Mouse (Mus musculus) lung, adult 2 months (tissue): Measurements from ENCODE around the gene Best1. TPM values are rescaled to one million over a fixed set of nuclear protein-coding genes. Genes with fewer than 3 reads are reported as not detected.

Experiments
- DNase-seq: peaks from one replicate; pipeline ENCODE4 v3.0.0; 2022
- H3K4me1 ChIP-seq: fragments of 200-500 bp; 2 replicates; pipeline ENCODE4 v1.6.1; 2011; ENCODE audit warnings: low read length; ENCODE audit not compliant: control insufficient read depth, insufficient read depth
- H3K4me3 ChIP-seq: fragments of 200-500 bp; replicated peaks from 2 replicates; pipeline ENCODE3; 2011; ENCODE audit warnings: low read depth, mild to moderate bottlenecking, control low read depth, low read length; ENCODE audit errors: extremely low read depth
- CTCF ChIP-seq: fragments of 200-500 bp; IDR thresholded peaks from 2 replicates; pipeline ENCODE4 v1.5.1; 2011; ENCODE audit warnings: mild to moderate bottlenecking, low read length, control low read depth; ENCODE audit not compliant: insufficient read depth
- POLR2A ChIP-seq: fragments of 200-500 bp; IDR thresholded peaks from 2 replicates; pipeline ENCODE4 v1.6.1; 2011; ENCODE audit warnings: low read depth, mild to moderate bottlenecking, control low read depth, low read length, borderline replicate concordance; ENCODE audit errors: extremely low read depth
- WGBS: fragments of 180-500 bp; shearing (Covaris S2); methylation state at CpG from one replicate; pipeline ENCODE4 v1.1.7; 2018; 5-methylcytosine and 5-hydroxymethylcytosine counted together
- polyA plus RNA-seq: library from polyadenylated mRNA; depleted of rRNA; stranded (reverse); fragments of >200 nt; gene quantifications from 2 replicates; pipeline ENCODE4 v1.2.3, GENCODE M21; 2012; rRNA removed

The Best1 gene
- polyA plus RNA-seq, 1 experiment, result 3.1 TPM

GRCm38 (mm10) chr19:9940903-9941302 lies 60.5 kb downstream of the Best1 start:
- Histone ChIP-seq H3K4me3 (no peak overlapping the region), H3K4me1 (peaks cover 15% of the 10 kb centered on the region)
- no peak for DNase-seq
- TF ChIP-seq CTCF (no peak), POLR2A (no peak)
- WGBS, result 51% methylated on average over 4 of the region's 4 CpGs

- Histone ChIP-seq H3K4me1 (peaks cover 12% of the 10 kb centered on the region), H3K4me3 (no peak overlapping the region)
- no peak for DNase-seq
- 71% methylated on average over 7 of the region's 7 CpGs for WGBS
- TF ChIP-seq CTCF (no peak), POLR2A (no peak)
Measured at GRCm38 (mm10) chr19:9939841-9940240, 61.6 kb downstream of the Best1 start.

- DNase-seq, result no peak
- H3K4me1 ChIP-seq, result peaks cover 12% of the 10 kb centered on the region
- TF ChIP-seq CTCF, result no peak
- no peak for TF ChIP-seq POLR2A
- 45% methylated on average over 13 of the region's 13 CpGs for WGBS
- no peak overlapping the region for H3K4me3 ChIP-seq
Measured at GRCm38 (mm10) chr19:9938824-9939303, 62.6 kb downstream of the Best1 start.

GRCm38 (mm10) chr19:9938156-9938823 lies 63.1 kb downstream of the Best1 start:
- DNase-seq, result no peak
- peaks cover 11% of the 10 kb centered on the region for H3K4me1 ChIP-seq
- no peak for TF ChIP-seq POLR2A
- no peak for TF ChIP-seq CTCF
- WGBS, result 46% methylated on average over 6 of the region's 6 CpGs
- H3K4me3 ChIP-seq, result no peak overlapping the region

GRCm38 (mm10) chr19:9937428-9937827 lies 64.0 kb downstream of the Best1 start:
- TF ChIP-seq CTCF (no peak), POLR2A (no peak)
- no peak for DNase-seq
- no peak overlapping the region for H3K4me3 ChIP-seq
- H3K4me1 ChIP-seq, result peaks cover 3% of the 10 kb centered on the region; the same call in 1 of the 2 replicates
- WGBS, result 72% methylated on average over 5 of the region's 5 CpGs

GRCm38 (mm10) chr19:9936579-9936978 lies 64.9 kb downstream of the Best1 start:
- DNase-seq, result no peak
- Histone ChIP-seq H3K4me1 (no peaks in the 10 kb centered on the region), H3K4me3 (no peak overlapping the region)
- 71% methylated on average over 5 of the region's 5 CpGs for WGBS
- TF ChIP-seq CTCF (no peak), POLR2A (no peak)

Other genes with a start within 250 kb of the Best1 start
- not detected in 2 replicates for gene Scgb2a2, start 154.1 kb downstream of the Best1 start, polyA plus RNA-seq
- gene Incenp, start 102.1 kb downstream of the Best1 start, polyA plus RNA-seq, result 5.5 and 7.7 TPM in 2 replicates
- 4,642 and 7,955 TPM in 2 replicates for gene Fth1, start 21.0 kb downstream of the Best1 start, polyA plus RNA-seq
- 10.5 and 13.8 TPM in 2 replicates for gene Rab3il1, start within 50 bp of the Best1 start, polyA plus RNA-seq
- 283 and 341 TPM in 2 replicates for gene Fads3, start 39.9 kb upstream of the Best1 start, polyA plus RNA-seq
- 62.3 and 87.2 TPM in 2 replicates for gene Fads2, start 100.1 kb upstream of the Best1 start, polyA plus RNA-seq
- 80.2 and 117 TPM in 2 replicates for gene Fads1, start 181.3 kb upstream of the Best1 start, polyA plus RNA-seq
- gene Tmem258, start 202.4 kb upstream of the Best1 start, polyA plus RNA-seq, result 70.0 and 74.4 TPM in 2 replicates
- gene Fen1, start 202.5 kb upstream of the Best1 start, polyA plus RNA-seq, result 4.8 and 6.6 TPM in 2 replicates
- gene Myrf, start 239.1 kb upstream of the Best1 start, polyA plus RNA-seq, result 54.8 and 62.8 TPM in 2 replicates